Mouse (Mus musculus) liver, postnatal 0 days (tissue): ENCODE measurements at regions not wholly inside any gene's neighbourhood (a gene's known extent, or its start where the extent isn't known, plus 50 kb on each side); places are given as distances from the start of the nearest gene placed in this dataset.
A peak's percentile ranks its signal among the peaks of the same experiment; 100 is the strongest.

ENCODE experiments used
- ATAC-seq: fragments of 200-750 bp; cut with Nextera tagmentation; 2 replicates; pipeline ENCODE4 v1.8.0; 2017; ENCODE audit warnings: mild to moderate bottlenecking, moderate library complexity
- DNase-seq: peaks from one replicate; pipeline ENCODE4 v3.0.0-alpha.2; 2016
- H3K27ac ChIP-seq: fragments of 300-500 bp; sonication (generic); 2 replicates; pipeline ENCODE4 v1.5.1; 2014; ENCODE audit warnings: antibody characterized with exemption, moderate library complexity, mild to moderate bottlenecking, low read depth
- H3K27me3 ChIP-seq: fragments of 300-500 bp; sonication (generic); 2 replicates; pipeline ENCODE4 v1.6.1; 2014; ENCODE audit warnings: low read length, control low read depth, mixed read lengths; ENCODE audit not compliant: insufficient read depth
- H3K36me3 ChIP-seq: fragments of 300-500 bp; sonication (generic); replicated peaks from 2 replicates; pipeline ENCODE4 v1.6.1; 2014; ENCODE audit warnings: mild to moderate bottlenecking, control low read depth, low read length, moderate library complexity, mixed read lengths; ENCODE audit not compliant: insufficient read depth
- H3K4me1 ChIP-seq: fragments of 300-500 bp; sonication (generic); 2 replicates; pipeline ENCODE4 v1.6.1; 2014; ENCODE audit warnings: antibody characterized with exemption, mild to moderate bottlenecking, control low read depth; ENCODE audit not compliant: insufficient read depth
- H3K4me2 ChIP-seq: fragments of 300-500 bp; sonication (generic); 2 replicates; pipeline ENCODE4 v1.6.1; 2014; ENCODE audit warnings: low read depth, mild to moderate bottlenecking, low read length, moderate library complexity, mixed read lengths
- H3K4me3 ChIP-seq: fragments of 300-500 bp; sonication (generic); 2 replicates; pipeline ENCODE4 v1.5.1; 2014; ENCODE audit warnings: low read depth, low read length
- H3K9ac ChIP-seq: fragments of 300-500 bp; sonication (generic); replicated peaks from 2 replicates; pipeline ENCODE4 v1.6.1; 2014; ENCODE audit warnings: mild to moderate bottlenecking, moderate library complexity
- H3K9me3 ChIP-seq: fragments of 300-500 bp; sonication (generic); 2 replicates; pipeline ENCODE4 v1.6.1; 2016; ENCODE audit warnings: mild to moderate bottlenecking, control low read depth, low read length, mixed read lengths
- CTCF ChIP-seq: sonication (generic); IDR thresholded peaks from 2 replicates; pipeline ENCODE4 v1.5.1; 2016; ENCODE audit warnings: antibody characterized with exemption, low read depth
- EP300 ChIP-seq: IDR thresholded peaks from 2 replicates; pipeline ENCODE4 v1.6.1; 2016; ENCODE audit warnings: antibody characterized with exemption, low read depth, mild to moderate bottlenecking
- WGBS: fragments of 180-500 bp; shearing (Covaris S2); extraction: QIAGEN DNeasy Blood & Tissue Kit; methylation state at CpG from one replicate; pipeline ENCODE4 v1.1.7; 2014; ENCODE audit not compliant: insufficient replicate concordance; 5-methylcytosine and 5-hydroxymethylcytosine counted together

- H3K27me3 ChIP-seq: no peaks in the 10 kb centered on the region
- no peak overlapping the region for H3K27ac ChIP-seq
- H3K4me1 ChIP-seq: no peaks in the 10 kb centered on the region
- no peak overlapping the region for H3K4me3 ChIP-seq
- no peaks in the 10 kb centered on the region for H3K9me3 ChIP-seq
- H3K36me3 ChIP-seq: no peaks in the 10 kb centered on the region
- WGBS: 71% methylated on average over 2 of the region's 2 CpGs
- H3K9ac ChIP-seq: no peak overlapping the region
- no peak for DNase-seq
- no peak for ATAC-seq
- H3K4me2 ChIP-seq: no peak overlapping the region
- TF ChIP-seq CTCF: no peak
- no peak for TF ChIP-seq EP300
Measured at GRCm38 (mm10) chr15:8903651-8904050, 64.1 kb upstream of the Ranbp3l start.

DNA sequence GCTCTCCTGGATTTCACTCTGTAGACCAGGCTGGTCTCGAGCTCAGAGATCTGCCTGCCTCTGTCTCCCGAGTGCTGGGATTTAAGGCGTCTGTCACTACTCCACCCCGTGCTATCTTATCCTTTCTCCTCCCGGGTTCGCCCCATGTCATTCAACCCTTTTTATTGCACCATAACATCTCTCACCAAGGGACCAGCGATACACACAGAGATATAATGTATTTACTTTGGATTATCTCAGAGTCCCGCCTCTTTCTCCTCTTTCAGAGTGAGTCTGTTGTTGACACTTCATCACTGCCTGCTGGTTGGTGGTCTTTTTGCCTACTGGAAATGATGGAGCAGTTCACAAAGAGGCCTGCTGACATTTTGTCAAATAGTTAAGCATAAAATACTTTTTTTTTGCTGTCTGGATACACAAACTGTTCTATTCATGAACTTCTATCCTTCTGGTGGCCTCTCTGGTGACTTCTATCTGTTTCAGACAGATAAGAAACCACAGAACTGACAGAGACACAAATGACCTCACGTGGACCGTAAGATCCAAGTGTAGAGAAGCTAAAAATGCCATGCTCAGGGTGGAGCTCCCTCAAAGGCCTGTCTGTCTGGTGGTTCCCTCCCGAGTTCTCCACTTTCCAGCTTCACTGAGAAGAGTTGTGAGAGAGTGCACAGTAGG, 70.1 kb upstream of the Ranbp3l start:
- Histone ChIP-seq H3K36me3 (no peaks in the 10 kb centered on the region), H3K9ac (no peak overlapping the region), H3K27me3 (no peaks in the 10 kb centered on the region), H3K27ac (peak overlapping the region; percentile 29; the same call in 1 of the 2 replicates), H3K4me2 (peak overlapping the region; percentile 18; the same call in 1 of the 2 replicates), H3K4me1 (no peaks in the 10 kb centered on the region; the same call in 1 of the 2 replicates), H3K4me3 (no peak overlapping the region), H3K9me3 (no peaks in the 10 kb centered on the region)
- ATAC-seq: peak; percentile 95
- TF ChIP-seq EP300 (peak; percentile 71), CTCF (no peak)
- WGBS: 48% methylated on average over 11 of the region's 11 CpGs
- no peak for DNase-seq

DNA sequence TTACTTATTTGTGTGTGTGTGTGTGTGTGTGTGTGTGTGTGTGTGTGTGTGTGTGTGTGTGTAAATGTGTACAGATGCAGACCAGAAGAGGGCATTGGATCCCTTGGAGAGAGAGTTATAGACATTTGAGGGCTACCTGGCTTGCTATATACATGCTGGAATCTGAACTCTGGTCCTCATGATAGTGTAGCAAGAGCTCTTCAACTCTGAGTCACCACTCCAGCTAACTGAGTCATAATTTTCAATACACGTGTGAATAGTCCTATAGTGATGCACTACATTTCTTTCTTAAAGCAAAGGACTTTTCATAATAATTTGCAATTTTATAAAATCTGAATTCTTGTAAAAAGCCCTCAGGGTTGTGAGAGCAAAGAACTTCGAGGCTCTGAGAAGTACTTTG, 70.9 kb upstream of the Ranbp3l start:
- Histone ChIP-seq H3K4me3 (no peak overlapping the region), H3K4me2 (0 out of 2 replicates have a peak overlapping the region, but pooled peaks have one; percentile 18), H3K27ac (no peak overlapping the region), H3K9ac (no peak overlapping the region), H3K36me3 (no peaks in the 10 kb centered on the region), H3K9me3 (no peaks in the 10 kb centered on the region), H3K4me1 (no peaks in the 10 kb centered on the region; the same call in 1 of the 2 replicates), H3K27me3 (no peaks in the 10 kb centered on the region)
- TF ChIP-seq CTCF (no peak), EP300 (no peak)
- DNase-seq (no peak), ATAC-seq (no peak)
- 64% methylated on average over 2 of the region's 2 CpGs for WGBS

DNA sequence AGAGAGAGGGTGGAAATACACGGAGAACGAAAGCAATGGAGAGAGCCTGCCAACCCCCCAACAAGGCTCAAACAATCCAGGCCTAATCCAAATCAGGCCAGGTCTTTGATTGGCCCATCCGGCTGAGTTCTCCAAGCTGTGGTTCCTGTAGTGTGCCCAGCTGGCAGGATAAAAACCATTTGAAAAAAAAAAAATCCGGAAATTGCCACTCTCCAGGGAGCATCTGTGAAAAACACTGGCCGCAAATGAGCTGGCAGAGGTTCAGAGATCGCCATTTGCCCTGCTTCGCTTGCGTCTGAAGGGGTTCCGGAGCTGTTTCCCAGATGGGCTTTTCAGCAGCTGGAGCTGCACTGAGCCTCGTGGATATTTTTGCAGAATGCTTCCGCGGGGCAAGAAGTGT, 71.4 kb upstream of the Ranbp3l start:
- no peak overlapping the region for H3K27ac ChIP-seq
- no peaks in the 10 kb centered on the region for H3K9me3 ChIP-seq

GRCm38 (mm10) chr15:8885585-8885984, 82.2 kb upstream of the Ranbp3l start:
- 87% methylated on average over 3 of the region's 3 CpGs for WGBS
- TF ChIP-seq EP300 (no peak), CTCF (no peak)
- Histone ChIP-seq H3K4me1 (no peaks in the 10 kb centered on the region), H3K4me3 (no peak overlapping the region), H3K4me2 (no peak overlapping the region), H3K9me3 (no peaks in the 10 kb centered on the region), H3K27ac (no peak overlapping the region), H3K36me3 (no peaks in the 10 kb centered on the region), H3K9ac (no peak overlapping the region), H3K27me3 (no peaks in the 10 kb centered on the region; the same call in 1 of the 2 replicates)
- ATAC-seq: no peak
- no peak for DNase-seq

More for the DNA sequence above, 71.4 kb upstream of the Ranbp3l start:
- Histone ChIP-seq H3K4me2 (no peak overlapping the region), H3K4me3 (no peak overlapping the region), H3K9ac (no peak overlapping the region), H3K4me1 (no peaks in the 10 kb centered on the region; the same call in 1 of the 2 replicates), H3K36me3 (no peaks in the 10 kb centered on the region), H3K27me3 (no peaks in the 10 kb centered on the region)
- no peak for DNase-seq
- no peak for TF ChIP-seq EP300
- no peak for TF ChIP-seq CTCF
- 82% methylated on average over 12 of the region's 12 CpGs for WGBS
- ATAC-seq: no peak

- Histone ChIP-seq H3K4me3 (no peak overlapping the region), H3K4me1 (no peaks in the 10 kb centered on the region), H3K9me3 (no peaks in the 10 kb centered on the region), H3K27ac (no peak overlapping the region), H3K9ac (no peak overlapping the region), H3K36me3 (no peaks in the 10 kb centered on the region), H3K27me3 (no peaks in the 10 kb centered on the region; the same call in 1 of the 2 replicates), H3K4me2 (no peak overlapping the region)
- no peak for ATAC-seq
- no peak for TF ChIP-seq EP300
- TF ChIP-seq CTCF: peak; percentile 32
- 62% methylated on average over 18 of the region's 18 CpGs for WGBS
- no peak for DNase-seq
Measured at GRCm38 (mm10) chr15:8884608-8885467, 82.9 kb upstream of the Ranbp3l start.
